Mouse (Mus musculus) testis, adult 2 months (tissue): ENCODE results near the gene Trim66.

Source experiments
- CTCF ChIP-seq: fragments of 200-500 bp; IDR thresholded peaks from 2 replicates; pipeline ENCODE4 v1.5.1; 2012; ENCODE audit warnings: low read depth, mild to moderate bottlenecking, inconsistent platforms, low read length, moderate library complexity; ENCODE audit not compliant: control insufficient read depth, insufficient read depth, insufficient replicate concordance
- POLR2A ChIP-seq: fragments of 200-500 bp; IDR thresholded peaks from 2 replicates; pipeline ENCODE4 v1.6.1; 2012; ENCODE audit warnings: low read depth, mild to moderate bottlenecking, inconsistent platforms, low read length, moderate library complexity; ENCODE audit not compliant: control insufficient read depth

GRCm38 (mm10) chr7:109405491-109405890 lies 102.4 kb downstream of the Trim66 start:
- TF ChIP-seq CTCF (no peak), POLR2A (no peak)
